Mouse (Mus musculus) bone marrow, adult 2 months (tissue): ENCODE measurements at regions not wholly inside any gene's neighbourhood (a gene's known extent, or its start where the extent isn't known, plus 50 kb on each side); places are given as distances from the start of the nearest gene placed in this dataset.

ENCODE experiments used
- CTCF ChIP-seq: fragments of 200-500 bp; IDR thresholded peaks from 2 replicates; pipeline ENCODE4 v1.5.1; 2011; ENCODE audit warnings: low read length, control low read depth; ENCODE audit not compliant: control insufficient read depth, insufficient read depth
- POLR2A ChIP-seq: fragments of 200-500 bp; IDR thresholded peaks from 2 replicates; pipeline ENCODE4 v1.6.1; 2011; ENCODE audit warnings: low read depth, mild to moderate bottlenecking, control low read depth, low read length, borderline replicate concordance; ENCODE audit not compliant: control insufficient read depth

GRCm38 (mm10) chr13:57091886-57092285 lies 196.1 kb upstream of the Trpc7 start:
- TF ChIP-seq CTCF, result no peak
- no peak for TF ChIP-seq POLR2A
